In the genomic region with DNA sequence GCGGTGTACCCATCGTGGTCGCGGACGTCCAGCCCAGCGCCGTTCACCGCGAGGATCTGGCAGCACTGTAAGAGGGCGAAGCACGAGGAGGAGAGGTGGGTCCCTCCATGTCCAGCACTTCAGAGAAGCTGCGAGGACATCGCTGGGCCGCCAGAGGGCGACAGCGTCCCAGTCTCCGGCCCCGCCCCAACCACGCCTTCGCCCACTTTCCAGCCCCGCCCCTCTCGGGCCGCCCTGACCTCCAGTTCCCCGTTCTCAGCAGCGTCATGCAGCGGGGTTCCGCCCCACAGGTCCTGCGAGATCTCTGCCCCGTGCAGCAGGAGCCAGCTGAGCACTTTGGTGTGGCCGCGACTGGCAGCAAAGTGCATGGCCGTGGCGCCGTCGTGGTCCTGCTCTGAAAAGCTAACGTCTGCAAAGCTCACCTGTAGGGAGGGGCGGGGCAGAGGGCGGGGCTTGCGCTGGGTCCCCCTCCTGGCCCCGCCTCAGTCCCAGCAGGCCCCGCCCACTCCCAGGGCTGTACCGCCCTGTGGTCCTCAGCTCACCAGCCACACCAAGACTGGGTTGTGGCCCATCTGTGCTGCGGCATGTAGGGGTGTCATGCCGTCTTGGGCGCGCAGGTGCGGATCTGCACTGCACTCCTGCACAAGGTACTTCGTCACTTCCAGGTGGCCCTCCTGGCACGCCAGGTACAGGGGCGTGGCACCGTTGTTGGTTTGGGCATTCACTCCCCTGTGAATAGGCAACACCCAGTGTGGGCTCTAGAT, we compare ENCODE assay signal across 7 mouse cellular contexts. TPM values are rescaled to one million over a fixed set of nuclear protein-coding genes. Genes with fewer than 3 reads are reported as not detected.
DNase-seq lines count a peak whose midpoint lies in the region; ATAC-seq and TF ChIP-seq lines count a peak whose summit lies in the region.

No protein-coding gene starts in this region.

- peak; percentile 98 for TF ChIP-seq CTCF in intestine, postnatal 0 days (IDR thresholded peaks at IDR 0.05; ENCODE audit: low read depth)

- ATAC-seq in granulocyte monocyte progenitor cell, adult 5-6 weeks (replicated peaks; ENCODE audit: poor library complexity, severe bottlenecking), result peak; percentile 85
- peak; percentile 87 for ATAC-seq in intestine, postnatal 0 days
- peak; percentile 84 for ATAC-seq in limb, embryonic 11.5 days (ENCODE audit: insufficient number of reproducible peaks, low FRiP score, low TSS enrichment, low read depth)
- ATAC-seq in midbrain, embryonic 13.5 days, result peak; percentile 75

- peak; percentile 85 for DNase-seq in adrenal gland, adult 8-10 months
- DNase-seq in embryo, embryonic 11 days, result peak; percentile 89
- DNase-seq in limb, embryonic 11.5 days (ENCODE audit: low spot score), result peak; percentile 89
- DNase-seq in spleen, adult 12 weeks (ENCODE audit: low spot score), result peak; percentile 79

- 2% methylated on average over 46 of the region's 51 CpGs for WGBS in intestine, postnatal 0 days
- 4% methylated on average over 49 of the region's 51 CpGs for WGBS in limb, embryonic 11.5 days
- 2% methylated on average over 50 of the region's 51 CpGs for WGBS in midbrain, embryonic 13.5 days

- H3K27ac ChIP-seq in intestine, postnatal 0 days (ENCODE audit: low read depth, low read length), result no peak overlapping the region
- no peak overlapping the region for H3K27ac ChIP-seq in limb, embryonic 11.5 days (replicated peaks; ENCODE audit: low read depth, low read length)
- no peak overlapping the region for H3K27ac ChIP-seq in midbrain, embryonic 13.5 days

- H3K4me1 ChIP-seq in intestine, postnatal 0 days (replicated peaks; ENCODE audit: control insufficient read depth, insufficient read depth, low read length), result no peaks in the 10 kb centered on the region
- H3K4me1 ChIP-seq in limb, embryonic 11.5 days (ENCODE audit: control insufficient read depth, insufficient read depth, low read length), result no peaks in the 10 kb centered on the region
- peaks cover 9% of the 10 kb centered on the region for H3K4me1 ChIP-seq in midbrain, embryonic 13.5 days (replicated peaks)

- peaks cover 8% of the 10 kb centered on the region; the same call in 1 of the 2 replicates for H3K27me3 ChIP-seq in intestine, postnatal 0 days (replicated peaks; ENCODE audit: control insufficient read depth, insufficient read depth, low read length)
- H3K27me3 ChIP-seq in limb, embryonic 11.5 days (ENCODE audit: control insufficient read depth, insufficient read depth, low read length), result peaks cover 19% of the 10 kb centered on the region
- peaks cover 71% of the 10 kb centered on the region for H3K27me3 ChIP-seq in midbrain, embryonic 13.5 days

- H3K9ac ChIP-seq in intestine, postnatal 0 days (ENCODE audit: low read depth, low read length), result no peak overlapping the region
- H3K9ac ChIP-seq in limb, embryonic 11.5 days (ENCODE audit: low read length), result no peak overlapping the region
- H3K9ac ChIP-seq in midbrain, embryonic 13.5 days (replicated peaks), result no peak overlapping the region

- no peaks in the 10 kb centered on the region for H3K9me3 ChIP-seq in intestine, postnatal 0 days (ENCODE audit: control insufficient read depth)
- no peaks in the 10 kb centered on the region for H3K9me3 ChIP-seq in limb, embryonic 11.5 days (ENCODE audit: control insufficient read depth, low read length)
- H3K9me3 ChIP-seq in midbrain, embryonic 13.5 days, result no peaks in the 10 kb centered on the region

- no peaks in the 10 kb centered on the region for H3K36me3 ChIP-seq in intestine, postnatal 0 days (ENCODE audit: control insufficient read depth, insufficient read depth)
- H3K36me3 ChIP-seq in limb, embryonic 11.5 days (ENCODE audit: control insufficient read depth, insufficient read depth, low read length), result no peaks in the 10 kb centered on the region
- H3K36me3 ChIP-seq in midbrain, embryonic 13.5 days, result no peaks in the 10 kb centered on the region

- H3K4me2 ChIP-seq in intestine, postnatal 0 days (replicated peaks; ENCODE audit: low read depth), result peak overlapping the region; percentile 75
- H3K4me2 ChIP-seq in limb, embryonic 11.5 days (ENCODE audit: low read depth, severe bottlenecking), result peak overlapping the region; percentile 34
- H3K4me2 ChIP-seq in midbrain, embryonic 13.5 days (replicated peaks), result peak overlapping the region; percentile 59

- H3K4me3 ChIP-seq in intestine, postnatal 0 days (ENCODE audit: low read depth, low read length), result peak overlapping the region; percentile 37
- peak overlapping the region; percentile 32 for H3K4me3 ChIP-seq in limb, embryonic 11.5 days (ENCODE audit: low read depth, low read length)
- peak overlapping the region; percentile 38 for H3K4me3 ChIP-seq in midbrain, embryonic 13.5 days (replicated peaks)

RNA-seq across cellular contexts. Expression of a gene that starts 13.5 kb away (rescaled TPM):
- total RNA-seq in adrenal gland, adult 8-10 months (2022), result 1 to 10 TPM; 2.1 to 6.0 (median 4.4) TPM
- 1.8 TPM in 1 of 2 replicates, not detected in the other for total RNA-seq in granulocyte monocyte progenitor cell, adult 5-6 weeks (2014; fragmentation: Nextera tagmentation)
- total RNA-seq in granulocyte monocyte progenitor cell, adult 5-6 weeks (2017), result 0.43 TPM in 1 of 2 replicates, not detected in the other
- 260 and 264 TPM in 2 replicates for polyA plus RNA-seq in intestine, postnatal 0 days (2015; fragmentation: Nextera tagmentation; extraction: Ambion mirVana)
- polyA plus RNA-seq in limb, embryonic 11.5 days (2014; fragmentation: Nextera tagmentation; extraction: Ambion mirVana), result 1.6 and 1.9 TPM in 2 replicates
- polyA plus RNA-seq in midbrain, embryonic 13.5 days (2015; fragmentation: Nextera tagmentation; extraction: Ambion mirVana), result 0.07 TPM in 1 of 2 replicates, not detected in the other

RNA-seq across cellular contexts. Expression of a gene that starts 20.0 kb away (rescaled TPM):
- total RNA-seq in adrenal gland, adult 8-10 months (2022), result not detected
- not detected in 2 replicates for total RNA-seq in granulocyte monocyte progenitor cell, adult 5-6 weeks (2014; fragmentation: Nextera tagmentation)
- total RNA-seq in granulocyte monocyte progenitor cell, adult 5-6 weeks (2017), result not detected in 2 replicates
- 8.6 and 11.2 TPM in 2 replicates for polyA plus RNA-seq in intestine, postnatal 0 days (2015; fragmentation: Nextera tagmentation; extraction: Ambion mirVana)
- not detected in 2 replicates for polyA plus RNA-seq in limb, embryonic 11.5 days (2014; fragmentation: Nextera tagmentation; extraction: Ambion mirVana)
- polyA plus RNA-seq in midbrain, embryonic 13.5 days (2015; fragmentation: Nextera tagmentation; extraction: Ambion mirVana), result 0.26 and 0.28 TPM in 2 replicates

RNA-seq across cellular contexts. Expression of a gene that starts 22.9 kb away (rescaled TPM):
- 1 to 10 TPM in 3 of 4 experiments, under 1 TPM in 1; 0.73 to 2.0 (median 1.3) TPM for total RNA-seq in adrenal gland, adult 8-10 months (2022)
- not detected in 2 replicates for total RNA-seq in granulocyte monocyte progenitor cell, adult 5-6 weeks (2014; fragmentation: Nextera tagmentation)
- total RNA-seq in granulocyte monocyte progenitor cell, adult 5-6 weeks (2017), result 1.6 TPM in 1 of 2 replicates, not detected in the other
- polyA plus RNA-seq in intestine, postnatal 0 days (2015; fragmentation: Nextera tagmentation; extraction: Ambion mirVana), result 0.82 and 1.2 TPM in 2 replicates
- 0.38 and 0.79 TPM in 2 replicates for polyA plus RNA-seq in limb, embryonic 11.5 days (2014; fragmentation: Nextera tagmentation; extraction: Ambion mirVana)
- polyA plus RNA-seq in midbrain, embryonic 13.5 days (2015; fragmentation: Nextera tagmentation; extraction: Ambion mirVana), result 0.87 and 0.97 TPM in 2 replicates

RNA-seq across cellular contexts. Expression of a gene that starts 39.3 kb away (rescaled TPM):
- total RNA-seq in adrenal gland, adult 8-10 months (2022), result 10 to 100 TPM; 49.5 to 53.2 (median 51.8) TPM
- 124 and 134 TPM in 2 replicates for total RNA-seq in granulocyte monocyte progenitor cell, adult 5-6 weeks (2014; fragmentation: Nextera tagmentation)
- total RNA-seq in granulocyte monocyte progenitor cell, adult 5-6 weeks (2017), result 79.4 and 89.5 TPM in 2 replicates
- polyA plus RNA-seq in intestine, postnatal 0 days (2015; fragmentation: Nextera tagmentation; extraction: Ambion mirVana), result 24.1 and 28.7 TPM in 2 replicates
- 32.1 and 33.3 TPM in 2 replicates for polyA plus RNA-seq in limb, embryonic 11.5 days (2014; fragmentation: Nextera tagmentation; extraction: Ambion mirVana)
- polyA plus RNA-seq in midbrain, embryonic 13.5 days (2015; fragmentation: Nextera tagmentation; extraction: Ambion mirVana), result 206 and 218 TPM in 2 replicates

Comparison
In these comparisons a context has a peak if more than half of its experiments do, and no peak if none do; other contexts are left out.
1. RNA of a gene that starts 13.5 kb away (polyA plus RNA-seq): 260 to 264 TPM in intestine, postnatal 0 days; 1.6 to 1.9 TPM in limb, embryonic 11.5 days and 0.07 TPM in midbrain, embryonic 13.5 days; every median in the first group is over 10 times any median in the second.
2. Peak in every context shown above with its lines, with median percentiles within 50 percentile points of each other: DNase-seq, ATAC-seq, H3K4me2 ChIP-seq and H3K4me3 ChIP-seq.